Mouse (Mus musculus): ENCODE measurements around the gene Mfsd1. TPM values are rescaled to one million over a fixed set of nuclear protein-coding genes. Genes with fewer than 3 reads are reported as not detected.

Gene Mfsd1
- polyA plus RNA-seq (2015; fragmentation: Nextera tagmentation; extraction: Ambion mirVana), result 33.5 and 33.6 TPM in 2 replicates

GRCm38 (mm10) chr3:67582273-67583124, at the start of gene Mfsd1:
Gene Mfsd1, plus strand, starts transcription at chr3:67582741.
- no peaks in the 10 kb centered on the region for H3K9me3 ChIP-seq
- H3K4me1 ChIP-seq (replicated peaks), result peaks cover 16% of the 10 kb centered on the region
- peak within 1 kb of the TSS; percentile 84 for H3K27ac ChIP-seq (replicated peaks)
- ATAC-seq (ENCODE audit: low FRiP score, low read depth), result peak; percentile 94
- peak within 1 kb of the TSS; percentile 88 for H3K4me3 ChIP-seq
- WGBS, result 4% methylated on average over 53 of the region's 54 CpGs
- H3K36me3 ChIP-seq, result peaks cover 10% of the 10 kb centered on the region
- peak within 1 kb of the TSS; percentile 74 for H3K4me2 ChIP-seq
- 0 out of 2 replicates have a peak, but pooled peaks cover 13% of the 10 kb centered on the region for H3K27me3 ChIP-seq
- peak within 1 kb of the TSS; percentile 86 for H3K9ac ChIP-seq

GRCm38 (mm10) chr3:67543630-67544029, 38.9 kb upstream of the Mfsd1 start:
- H3K27me3 ChIP-seq, result no peaks in the 10 kb centered on the region
- no peak overlapping the region for H3K27ac ChIP-seq (replicated peaks)
- H3K9me3 ChIP-seq, result no peaks in the 10 kb centered on the region
- H3K36me3 ChIP-seq, result no peaks in the 10 kb centered on the region
- no peak overlapping the region for H3K9ac ChIP-seq
- no peak for ATAC-seq (ENCODE audit: low FRiP score, low read depth)
- WGBS, result 81% methylated on average over 8 of the region's 8 CpGs
- no peak overlapping the region for H3K4me2 ChIP-seq
- no peaks in the 10 kb centered on the region for H3K4me1 ChIP-seq (replicated peaks)
- no peak overlapping the region for H3K4me3 ChIP-seq

DNA sequence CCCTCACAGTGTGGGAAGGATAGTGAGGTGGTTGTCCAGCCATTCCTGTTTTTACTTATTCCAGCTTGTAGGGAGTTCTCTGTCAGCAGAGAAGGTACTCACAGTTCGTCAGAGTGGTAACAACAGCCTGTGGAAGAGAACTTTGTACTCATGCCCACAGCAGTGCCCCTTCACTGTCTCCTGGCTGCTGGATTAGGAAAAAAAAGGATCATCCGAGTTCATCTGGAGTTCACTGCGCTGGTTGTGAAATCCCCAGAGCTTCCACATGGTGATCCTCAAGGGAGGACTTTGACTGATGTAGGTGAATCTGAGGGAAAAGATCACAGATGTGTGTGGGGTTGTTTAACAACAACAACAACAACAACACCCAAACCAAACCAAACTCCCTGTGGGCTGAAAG, 31.3 kb upstream of the Mfsd1 start:
- H3K9ac ChIP-seq, result no peak overlapping the region
- H3K4me1 ChIP-seq (replicated peaks), result no peaks in the 10 kb centered on the region
- H3K4me3 ChIP-seq, result no peak overlapping the region
- no peaks in the 10 kb centered on the region for H3K9me3 ChIP-seq
- H3K36me3 ChIP-seq, result no peaks in the 10 kb centered on the region
- no peak overlapping the region for H3K4me2 ChIP-seq
- H3K27me3 ChIP-seq, result no peaks in the 10 kb centered on the region
- no peak overlapping the region for H3K27ac ChIP-seq (replicated peaks)
- WGBS, result 73% methylated on average over 3 of the region's 3 CpGs
- no peak for ATAC-seq (ENCODE audit: low FRiP score, low read depth)

GRCm38 (mm10) chr3:67553281-67553680, 29.3 kb upstream of the Mfsd1 start:
- no peak overlapping the region for H3K4me3 ChIP-seq
- H3K27ac ChIP-seq (replicated peaks), result no peak overlapping the region
- no peak overlapping the region for H3K9ac ChIP-seq
- WGBS, result 47% methylated on average over 4 of the region's 4 CpGs
- peak; percentile 58 for ATAC-seq (ENCODE audit: low FRiP score, low read depth)
- no peaks in the 10 kb centered on the region for H3K9me3 ChIP-seq
- no peaks in the 10 kb centered on the region for H3K27me3 ChIP-seq
- no peaks in the 10 kb centered on the region for H3K36me3 ChIP-seq
- H3K4me1 ChIP-seq (replicated peaks), result peaks cover 5% of the 10 kb centered on the region; the same call in 1 of the 2 replicates
- peak overlapping the region; percentile 41 for H3K4me2 ChIP-seq

DNA sequence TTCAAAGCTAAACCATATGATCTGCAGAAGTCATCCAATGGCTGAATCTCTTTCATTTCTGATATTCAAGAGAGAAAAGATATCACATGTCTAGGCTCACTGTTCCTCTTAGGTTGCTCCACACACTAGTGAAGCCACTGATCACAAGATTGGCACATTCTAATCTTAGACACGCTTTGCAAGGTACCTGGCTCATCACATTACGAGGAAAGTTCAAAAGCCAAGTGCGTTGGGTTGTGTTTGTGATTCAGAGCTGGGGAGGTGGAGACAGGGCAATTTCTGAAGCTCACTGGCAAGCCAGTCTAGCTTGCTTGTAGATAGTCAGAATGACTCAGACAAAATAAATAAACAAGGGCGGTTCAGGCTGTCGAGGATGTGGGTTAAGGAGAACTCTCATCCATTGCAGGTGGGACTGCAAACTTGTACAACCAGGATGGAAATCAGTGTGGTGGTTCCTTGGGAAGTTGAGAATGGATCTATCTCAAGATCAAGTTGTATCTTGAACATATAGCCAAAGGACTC, 28.6 kb upstream of the Mfsd1 start:
- H3K36me3 ChIP-seq, result no peaks in the 10 kb centered on the region
- peaks cover 5% of the 10 kb centered on the region; the same call in 1 of the 2 replicates for H3K4me1 ChIP-seq (replicated peaks)
- no peaks in the 10 kb centered on the region for H3K9me3 ChIP-seq
- H3K9ac ChIP-seq, result no peak overlapping the region
- H3K4me3 ChIP-seq, result no peak overlapping the region
- H3K27ac ChIP-seq (replicated peaks), result no peak overlapping the region
- H3K4me2 ChIP-seq, result no peak overlapping the region
- H3K27me3 ChIP-seq, result no peaks in the 10 kb centered on the region
- 88% methylated on average over 5 of the region's 5 CpGs for WGBS
- no peak for ATAC-seq (ENCODE audit: low FRiP score, low read depth)

- Histone ChIP-seq H3K4me2 (no peak overlapping the region), H3K27ac (replicated peaks) (no peak overlapping the region), H3K36me3 (no peaks in the 10 kb centered on the region), H3K4me3 (no peak overlapping the region), H3K9ac (no peak overlapping the region), H3K27me3 (no peaks in the 10 kb centered on the region), H3K4me1 (replicated peaks) (peaks cover 5% of the 10 kb centered on the region; the same call in 1 of the 2 replicates), H3K9me3 (no peaks in the 10 kb centered on the region)
- WGBS, result 93% methylated on average over 5 of the region's 5 CpGs
- no peak for ATAC-seq (ENCODE audit: low FRiP score, low read depth)
Observed at GRCm38 (mm10) chr3:67555211-67555610, 27.3 kb upstream of the Mfsd1 start.

- no peaks in the 10 kb centered on the region for H3K27me3 ChIP-seq
- peak overlapping the region; percentile 54 for H3K4me2 ChIP-seq
- H3K9ac ChIP-seq, result peak overlapping the region; percentile 6
- no peaks in the 10 kb centered on the region for H3K9me3 ChIP-seq
- ATAC-seq (ENCODE audit: low FRiP score, low read depth), result peak; percentile 77
- H3K4me3 ChIP-seq, result peak overlapping the region; percentile 24
- WGBS, result 23% methylated on average over 14 of the region's 14 CpGs
- H3K27ac ChIP-seq (replicated peaks), result 0 out of 2 replicates have a peak overlapping the region, but pooled peaks have one; percentile 23
- no peaks in the 10 kb centered on the region for H3K36me3 ChIP-seq
- H3K4me1 ChIP-seq (replicated peaks), result peaks cover 5% of the 10 kb centered on the region; the same call in 1 of the 2 replicates
Observed at GRCm38 (mm10) chr3:67557200-67557651, 25.3 kb upstream of the Mfsd1 start.

DNA sequence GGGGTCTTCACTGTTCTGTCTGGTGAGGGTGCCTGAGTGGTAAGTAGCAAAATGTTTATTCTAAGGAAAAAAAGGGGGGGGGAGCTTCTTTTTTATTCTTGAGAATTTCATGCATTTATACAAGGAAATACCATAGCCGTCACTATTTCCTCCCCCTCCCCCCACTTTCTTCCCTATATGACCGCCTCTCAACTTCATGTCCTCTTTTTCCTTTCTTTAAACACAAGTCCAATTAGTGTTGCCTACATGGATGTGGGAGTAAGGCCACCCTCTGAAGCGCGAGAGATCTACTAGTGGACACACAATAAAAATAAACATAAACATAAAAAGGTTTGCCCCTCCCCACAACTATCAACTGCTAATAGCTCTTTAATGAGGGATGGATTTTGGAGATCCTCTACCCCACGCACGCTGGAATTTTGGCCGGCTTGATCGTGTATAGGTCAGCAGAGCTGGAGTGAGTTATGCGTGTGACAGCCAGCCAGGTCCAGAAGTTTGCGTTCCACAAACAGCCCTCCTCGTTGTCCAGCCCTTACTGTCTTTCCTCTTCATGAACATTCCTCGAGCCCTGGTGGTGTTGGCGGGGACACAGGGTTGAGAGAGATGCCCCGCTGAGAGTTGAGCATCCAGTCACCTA, 24.7 kb upstream of the Mfsd1 start:
- Histone ChIP-seq H3K27ac (replicated peaks) (no peak overlapping the region), H3K36me3 (no peaks in the 10 kb centered on the region)

GRCm38 (mm10) chr3:67564731-67565357, 17.7 kb upstream of the Mfsd1 start:
- Histone ChIP-seq H3K4me3 (no peak overlapping the region), H3K9me3 (no peaks in the 10 kb centered on the region), H3K27ac (replicated peaks) (no peak overlapping the region), H3K9ac (no peak overlapping the region), H3K4me1 (replicated peaks) (0 out of 2 replicates have a peak, but pooled peaks cover 3% of the 10 kb centered on the region), H3K27me3 (no peaks in the 10 kb centered on the region; the same call in 1 of the 2 replicates), H3K36me3 (no peaks in the 10 kb centered on the region), H3K4me2 (no peak overlapping the region)
- 47% methylated on average over 5 of the region's 5 CpGs for WGBS
- 0 out of 2 replicates have a peak, but pooled peaks have one; percentile 71 for ATAC-seq (ENCODE audit: low FRiP score, low read depth)

More for the DNA sequence above, 24.7 kb upstream of the Mfsd1 start:
- peak overlapping the region; percentile 54 for H3K4me2 ChIP-seq
- WGBS, result 60% methylated on average over 14 of the region's 14 CpGs
- H3K4me3 ChIP-seq, result peak overlapping the region; percentile 24
- no peak overlapping the region for H3K9ac ChIP-seq
- H3K4me1 ChIP-seq (replicated peaks), result peaks cover 5% of the 10 kb centered on the region; the same call in 1 of the 2 replicates
- no peaks in the 10 kb centered on the region for H3K27me3 ChIP-seq
- ATAC-seq (ENCODE audit: low FRiP score, low read depth), result 0 out of 2 replicates have a peak, but pooled peaks have one; percentile 21
- H3K9me3 ChIP-seq, result no peaks in the 10 kb centered on the region

GRCm38 (mm10) chr3:67565540-67566227, 16.9 kb upstream of the Mfsd1 start:
- H3K9me3 ChIP-seq, result no peaks in the 10 kb centered on the region
- no peak for ATAC-seq (ENCODE audit: low FRiP score, low read depth)
- no peak overlapping the region for H3K4me3 ChIP-seq
- H3K27me3 ChIP-seq, result no peaks in the 10 kb centered on the region; the same call in 1 of the 2 replicates
- H3K4me1 ChIP-seq (replicated peaks), result 0 out of 2 replicates have a peak, but pooled peaks cover 3% of the 10 kb centered on the region
- H3K4me2 ChIP-seq, result no peak overlapping the region
- no peaks in the 10 kb centered on the region for H3K36me3 ChIP-seq
- 75% methylated on average over 8 of the region's 8 CpGs for WGBS
- no peak overlapping the region for H3K27ac ChIP-seq (replicated peaks)
- no peak overlapping the region for H3K9ac ChIP-seq

Measured in hindbrain, embryonic 15.5 days (tissue).